Mouse (Mus musculus) embryonic fibroblast, embryonic 13.5 days (primary cell): ENCODE results near the gene Pagr1a.

ENCODE experiments used
- CTCF ChIP-seq: IDR thresholded peaks from 2 replicates; pipeline ENCODE4 v1.5.1; 2011; ENCODE audit warnings: mild to moderate bottlenecking, control low read depth, low read length, moderate library complexity, borderline replicate concordance; ENCODE audit not compliant: insufficient read depth
- POLR2A ChIP-seq: IDR thresholded peaks from 2 replicates; pipeline ENCODE4 v1.6.1; 2011; ENCODE audit warnings: low read depth, mild to moderate bottlenecking, control low read depth, low read length, moderate library complexity

DNA sequence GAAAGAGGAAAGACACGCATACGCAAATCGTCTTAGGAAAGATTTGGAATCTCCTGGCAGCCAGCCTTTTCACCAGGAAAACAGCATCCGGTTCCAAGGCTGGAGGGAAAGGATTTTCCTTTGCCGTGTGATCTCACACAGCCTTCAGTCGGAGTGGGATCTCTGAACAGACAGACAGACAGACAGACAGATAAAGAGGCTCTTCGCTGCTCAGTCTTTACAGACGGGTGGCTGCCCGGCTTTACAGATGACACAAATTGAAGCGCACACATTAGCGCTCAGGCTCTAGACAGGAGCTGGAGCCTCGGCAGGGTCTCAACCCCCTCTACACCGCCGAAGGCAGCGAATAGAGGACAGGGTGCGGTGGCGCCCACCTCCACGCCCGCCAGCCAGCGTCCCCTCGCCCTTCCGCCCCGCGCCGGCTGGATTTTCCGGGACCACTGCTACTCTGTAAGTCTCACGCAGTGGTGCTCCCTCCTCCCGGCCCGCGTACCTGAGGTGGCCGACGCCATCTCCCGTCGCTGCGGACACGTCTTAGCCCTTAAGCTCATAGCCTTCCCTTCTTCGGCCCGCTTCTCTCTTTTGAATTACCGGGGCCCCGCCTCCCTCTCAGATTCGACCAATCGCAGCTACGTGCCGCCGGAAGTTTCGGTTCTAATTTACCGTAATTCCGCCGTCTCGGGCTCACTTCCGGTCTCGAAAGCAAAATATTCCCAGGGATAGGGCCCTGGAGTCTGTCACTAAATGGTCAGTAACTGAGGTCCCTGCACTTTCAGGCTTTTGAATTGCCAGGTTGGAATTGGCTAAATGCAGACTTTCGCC is 24.9 kb upstream of the Pagr1a start, which contains the start of gene Kif22:
- TF ChIP-seq CTCF: no peak
- peak; percentile 68 for TF ChIP-seq POLR2A
